Mouse (Mus musculus) CD4-positive helper T cell, adult 2 months (primary cell): ENCODE results near the gene 4933428G20Rik.

ENCODE experiments used
- DNase-seq: peaks from one replicate; pipeline ENCODE4 v3.0.0-alpha.2; 2012; ENCODE audit warnings: low read depth, missing footprints, low spot score

4933428G20Rik gene

GRCm38 (mm10) chr11:97505784-97506183, 5.6 kb upstream of the 4933428G20Rik start:
- no peak for DNase-seq

GRCm38 (mm10) chr11:97502846-97503245, 2.7 kb upstream of the 4933428G20Rik start:
- no peak for DNase-seq

- no peak for DNase-seq
These were observed 2.2 kb upstream of the 4933428G20Rik start for GRCm38 (mm10) chr11:97502383-97502782.

GRCm38 (mm10) chr11:97500720-97501448, 744 bp upstream of the 4933428G20Rik start:
- DNase-seq = no peak

GRCm38 (mm10) chr11:97497543-97497942, 2.6 kb downstream of the 4933428G20Rik start:
- DNase-seq = no peak

- no peak for DNase-seq
These were observed 7.3 kb downstream of the 4933428G20Rik start for GRCm38 (mm10) chr11:97492836-97493235.

- no peak for DNase-seq
These were observed 8.5 kb downstream of the 4933428G20Rik start for GRCm38 (mm10) chr11:97491640-97492039.

- DNase-seq = peak; percentile 68
These were observed 10.4 kb downstream of the 4933428G20Rik start for GRCm38 (mm10) chr11:97489589-97490324.

- DNase-seq = no peak
These were observed 12.5 kb downstream of the 4933428G20Rik start for GRCm38 (mm10) chr11:97487656-97488055.

- DNase-seq = no peak
These were observed 14.5 kb downstream of the 4933428G20Rik start for GRCm38 (mm10) chr11:97485661-97486060.

- DNase-seq = no peak
These were observed 20.3 kb downstream of the 4933428G20Rik start for GRCm38 (mm10) chr11:97479824-97480223.

GRCm38 (mm10) chr11:97479085-97479484, 21.1 kb downstream of the 4933428G20Rik start:
- no peak for DNase-seq

- DNase-seq = no peak
These were observed 21.8 kb downstream of the 4933428G20Rik start for GRCm38 (mm10) chr11:97478345-97478744.

GRCm38 (mm10) chr11:97477431-97477830, 22.7 kb downstream of the 4933428G20Rik start:
- DNase-seq = no peak

GRCm38 (mm10) chr11:97476334-97477095, 23.6 kb downstream of the 4933428G20Rik start:
- DNase-seq = peak; percentile 55

GRCm38 (mm10) chr11:97471276-97471675, 28.9 kb downstream of the 4933428G20Rik start:
- no peak for DNase-seq

GRCm38 (mm10) chr11:97469828-97470227, 30.3 kb downstream of the 4933428G20Rik start:
- DNase-seq = no peak

- DNase-seq = peak; percentile 72
These were observed 31.4 kb downstream of the 4933428G20Rik start for GRCm38 (mm10) chr11:97468639-97469287.

GRCm38 (mm10) chr11:97466444-97467160, 33.5 kb downstream of the 4933428G20Rik start:
- DNase-seq = no peak

GRCm38 (mm10) chr11:97465957-97466356, 34.2 kb downstream of the 4933428G20Rik start:
- DNase-seq = no peak

GRCm38 (mm10) chr11:97463991-97464390, 36.1 kb downstream of the 4933428G20Rik start:
- no peak for DNase-seq
